Mouse (Mus musculus): ENCODE measurements around the gene Wipf1. TPM values are rescaled to one million over a fixed set of nuclear protein-coding genes. Genes with fewer than 3 reads are reported as not detected.

Wipf1 gene
- total RNA-seq, 2 experiments from 2014 or later = 7.9 to 9.0 TPM

DNA sequence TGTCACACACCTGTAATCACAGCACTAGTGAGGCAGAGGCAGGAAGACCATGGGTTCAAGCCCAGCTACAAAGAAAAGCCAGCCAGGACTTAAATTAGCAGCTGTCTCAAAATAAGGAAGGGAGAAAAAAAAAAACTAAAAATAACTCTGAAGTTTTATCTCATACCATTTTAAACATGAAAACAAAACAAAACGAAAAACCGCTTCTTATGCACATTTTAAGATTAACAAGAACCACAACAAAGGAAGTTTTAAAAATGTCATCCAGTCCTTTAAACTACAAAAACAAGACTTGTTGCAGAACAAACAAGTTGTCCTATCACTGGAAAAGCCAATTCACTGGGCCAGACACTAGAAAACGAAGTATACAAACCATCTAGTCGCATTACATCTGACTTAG, 144.4 kb downstream of the Wipf1 start:
- no peak for DNase-seq

DNA sequence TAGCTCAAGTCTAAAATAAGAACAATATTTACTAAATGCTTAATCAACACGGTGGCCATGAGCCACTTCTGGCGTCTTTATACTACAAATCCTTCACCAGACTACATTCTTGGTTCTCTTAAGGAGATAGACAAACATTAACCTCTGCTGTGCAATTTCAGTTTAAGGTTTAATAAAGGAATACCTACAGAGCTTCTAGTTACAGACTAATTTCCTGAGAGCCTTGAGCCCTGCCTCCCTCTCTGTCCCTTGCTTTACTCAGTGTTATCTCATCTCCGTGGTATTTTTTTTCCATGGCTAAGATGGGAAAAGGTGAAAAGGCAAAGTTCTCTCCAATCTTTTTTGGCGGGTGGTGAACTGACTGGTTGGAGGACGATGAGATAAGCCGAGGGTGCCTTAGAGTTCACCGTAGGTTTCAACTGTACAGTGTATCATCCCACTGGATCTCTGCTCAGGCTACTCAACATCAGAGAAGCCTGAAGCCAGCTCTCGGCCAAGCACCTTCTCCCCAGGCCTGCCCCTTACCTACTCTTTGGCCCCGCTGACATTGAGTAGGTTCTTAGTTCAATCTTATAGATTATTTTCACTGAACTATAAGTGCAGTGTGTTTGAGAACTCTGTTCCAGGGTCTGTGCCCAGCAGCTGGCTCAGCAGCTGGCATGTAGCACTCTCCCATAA, 149.1 kb downstream of the Wipf1 start:
- DNase-seq = no peak

DNA sequence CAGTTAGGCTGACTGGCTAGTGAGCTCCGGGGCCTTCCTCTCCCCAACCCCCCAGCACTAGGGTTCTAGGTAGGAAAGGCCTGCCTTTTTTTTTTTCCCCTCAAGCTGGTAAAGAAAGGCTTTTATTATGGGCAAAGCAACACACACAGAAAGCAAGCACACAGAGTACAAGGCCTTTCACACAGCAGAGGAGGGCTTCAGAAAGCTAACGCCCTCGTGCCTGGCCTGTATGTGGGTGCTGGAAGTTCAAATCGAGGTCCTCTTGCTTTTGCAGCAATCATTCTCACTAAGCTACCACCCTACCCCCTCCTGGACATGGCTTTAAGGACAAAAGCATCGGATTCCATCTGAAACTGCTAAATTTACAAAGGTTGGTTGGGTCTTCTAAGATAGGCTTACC, 149.9 kb downstream of the Wipf1 start:
- no peak for DNase-seq

Other genes starting within 250 kb of the Wipf1 start
- 10 to 100 TPM; 22.8 to 23.9 TPM for gene Scrn3, start 217.1 kb downstream of the Wipf1 start, total RNA-seq (2021)
- gene Cir1, start 217.0 kb downstream of the Wipf1 start, total RNA-seq (2021) = 10 to 100 TPM; 26.0 to 27.3 TPM
- 10 to 100 TPM; 64.7 to 65.3 TPM for gene Gpr155, start 143.2 kb downstream of the Wipf1 start, total RNA-seq (2021)
- under 1 TPM; 0.33 to 0.40 TPM for gene Chrna1, start 50.6 kb upstream of the Wipf1 start, total RNA-seq (2021)
- gene Chn1, start 245.6 kb upstream of the Wipf1 start, total RNA-seq (2021) = 1,000 to 10,000 TPM; 1,726 to 1,746 TPM